Mouse (Mus musculus): Measurements from ENCODE around the gene Nphp4.
"Not testable (repeated sequence)": the region's sequence is repeated elsewhere in the genome, so short reads cannot be mapped to it uniquely, and the experiment has no call there.

Nphp4 gene

GRCm38 (mm10) chr4:152478224-152478567, 1.7 kb downstream of the Nphp4 start:
- no peak for DNase-seq (ENCODE audit: low read depth, low spot score)

GRCm38 (mm10) chr4:152480426-152480825, 3.9 kb downstream of the Nphp4 start:
- DNase-seq (ENCODE audit: low read depth, low spot score), result no peak

DNA sequence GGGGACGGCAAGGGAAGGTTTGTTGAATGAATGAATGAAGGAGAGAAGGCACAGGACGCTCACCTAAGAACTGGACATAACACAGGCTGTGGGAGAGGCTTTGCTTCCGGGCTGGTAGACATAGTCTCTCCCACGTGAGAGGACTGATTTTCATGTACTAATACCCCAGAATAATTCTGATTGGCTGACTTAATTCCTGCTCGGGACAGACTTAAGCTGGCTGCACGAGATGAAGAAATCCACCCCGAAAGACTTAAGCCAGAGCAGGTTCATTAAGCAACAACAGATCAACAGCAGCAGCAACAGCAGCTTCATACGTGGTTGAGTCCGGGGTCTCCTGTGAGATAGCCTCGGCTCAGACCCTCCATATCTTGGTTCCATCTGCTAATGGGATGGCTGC, 11.5 kb downstream of the Nphp4 start:
- no peak for DNase-seq (ENCODE audit: low read depth, low spot score)

GRCm38 (mm10) chr4:152490311-152490710, 13.8 kb downstream of the Nphp4 start:
- no peak for DNase-seq (ENCODE audit: low read depth, low spot score)

GRCm38 (mm10) chr4:152491250-152491899, 14.9 kb downstream of the Nphp4 start:
- no peak for DNase-seq (ENCODE audit: low read depth, low spot score)

GRCm38 (mm10) chr4:152494360-152494879, 17.9 kb downstream of the Nphp4 start:
- no peak for DNase-seq (ENCODE audit: low read depth, low spot score)

DNA sequence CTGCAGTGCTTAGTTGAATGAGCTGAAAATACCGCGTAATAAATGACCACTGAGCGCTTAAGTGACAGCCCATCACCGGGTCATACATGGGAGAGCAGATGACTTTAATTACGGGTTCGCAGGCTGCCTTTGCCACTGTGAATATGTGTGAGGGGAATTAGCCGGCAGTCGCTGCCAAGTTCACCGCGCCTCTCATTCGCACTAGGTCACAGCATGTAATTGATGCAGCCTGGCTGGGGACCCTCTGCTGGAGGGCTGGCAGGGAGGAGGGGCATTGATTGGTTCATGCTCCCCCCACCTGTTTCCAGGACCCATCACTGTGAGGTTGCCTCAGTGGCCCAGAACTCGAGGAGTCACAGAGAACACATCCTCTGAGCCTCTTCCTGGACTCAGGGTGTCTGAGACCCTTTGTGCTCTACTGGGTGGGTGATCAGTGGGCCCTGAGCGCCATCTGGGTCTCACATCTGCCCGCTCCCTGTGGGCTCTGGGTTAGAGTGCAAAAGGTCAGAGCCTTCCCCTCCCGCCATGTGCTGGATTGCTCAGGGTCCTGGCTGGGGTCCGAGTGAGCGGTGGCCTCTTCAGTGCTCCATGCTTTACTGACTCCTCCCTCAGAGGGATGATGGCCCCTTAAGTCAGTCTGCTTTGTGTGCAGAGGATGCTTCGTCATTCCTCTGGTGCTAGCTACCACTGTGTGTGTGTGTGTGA, 35.9 kb downstream of the Nphp4 start:
- no peak for DNase-seq (ENCODE audit: low read depth, low spot score)

DNA sequence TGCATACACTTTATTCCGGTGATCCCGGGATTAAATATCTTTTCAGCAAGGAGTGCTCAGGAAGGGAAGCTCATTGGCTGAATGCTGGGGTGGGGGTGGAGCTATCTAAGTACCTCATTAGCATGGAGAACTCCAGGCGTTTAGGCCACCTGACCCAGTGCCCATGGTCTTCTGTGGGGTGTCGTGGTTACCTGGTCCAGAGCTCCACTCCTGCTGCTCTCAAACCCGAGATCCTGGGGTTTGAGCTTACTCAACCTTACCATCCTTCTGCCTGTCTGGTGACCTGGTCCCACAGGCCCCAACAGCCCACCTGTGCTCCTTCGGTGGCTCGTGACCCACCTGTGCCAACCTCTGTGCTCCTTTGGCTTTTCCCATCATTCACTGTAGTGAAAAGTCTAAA, 38.4 kb downstream of the Nphp4 start:
- DNase-seq (ENCODE audit: low read depth, low spot score), result no peak

GRCm38 (mm10) chr4:152519106-152519505, 42.6 kb downstream of the Nphp4 start:
- no peak for DNase-seq (ENCODE audit: low read depth, low spot score)

DNA sequence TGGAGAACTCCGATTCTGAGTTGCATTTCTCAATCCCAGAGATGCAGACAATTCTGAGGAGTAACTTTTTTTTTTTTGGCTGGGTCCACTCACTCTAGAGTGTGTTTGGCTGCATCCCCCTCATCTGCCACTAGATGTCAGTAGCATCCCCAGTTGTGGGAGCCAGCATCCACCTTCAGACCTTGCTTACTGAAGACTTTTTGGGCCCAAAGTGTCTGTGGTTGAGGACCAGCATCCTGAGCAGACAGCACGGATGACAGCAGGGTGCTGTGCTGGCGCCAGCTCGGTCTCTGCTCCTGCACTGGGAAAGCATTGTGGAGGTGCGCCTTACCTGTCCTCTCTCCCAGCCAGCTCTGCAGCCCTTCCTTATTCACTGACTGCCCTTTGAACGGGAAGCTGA, 43.6 kb downstream of the Nphp4 start:
- DNase-seq (ENCODE audit: low read depth, low spot score), result peak; percentile 29

DNA sequence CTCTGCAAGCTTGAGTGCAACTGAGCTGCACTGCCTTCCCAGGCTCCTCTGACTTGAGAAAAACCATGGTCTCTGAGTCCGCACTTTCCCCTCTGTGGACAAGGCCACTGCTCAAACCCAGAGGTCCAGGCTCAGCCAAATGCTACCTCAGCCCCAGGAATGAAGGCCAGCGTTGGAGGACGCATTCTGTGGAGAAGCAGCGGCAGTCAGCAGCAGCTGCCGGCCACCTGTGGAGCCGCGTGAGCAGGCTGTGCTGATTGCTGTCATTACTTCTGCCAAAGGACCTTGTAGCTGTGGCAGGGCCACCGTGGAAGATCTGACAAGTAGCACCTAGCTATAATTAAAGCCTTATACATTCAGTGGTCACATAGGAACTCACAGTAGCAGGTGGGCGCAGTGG, 56.4 kb downstream of the Nphp4 start:
- DNase-seq (ENCODE audit: low read depth, low spot score), result no peak

DNA sequence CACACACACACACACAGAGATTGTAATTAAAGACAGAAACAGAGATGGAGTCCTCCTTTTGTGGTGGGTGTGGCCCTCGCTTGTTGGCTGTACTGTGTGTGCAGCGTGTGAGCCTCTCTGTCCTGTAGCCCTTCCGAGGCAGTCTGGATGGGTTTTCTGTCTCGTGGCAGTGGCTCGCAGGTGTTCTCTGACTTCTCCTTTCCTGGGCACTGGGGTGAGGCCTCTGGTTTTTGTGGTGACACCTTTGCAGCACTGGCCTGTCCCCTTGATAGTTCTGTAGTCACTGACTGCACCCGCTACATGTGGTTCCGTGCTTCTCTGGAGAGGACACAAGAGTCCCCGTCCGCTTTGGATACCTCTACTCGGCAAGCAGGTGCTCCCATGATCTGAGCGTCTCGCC, 63.2 kb downstream of the Nphp4 start:
- DNase-seq (ENCODE audit: low read depth, low spot score), result no peak

GRCm38 (mm10) chr4:152541172-152541571, 64.7 kb downstream of the Nphp4 start:
- no peak for DNase-seq (ENCODE audit: low read depth, low spot score)

- DNase-seq (ENCODE audit: low read depth, low spot score), result no peak
Measured at GRCm38 (mm10) chr4:152542447-152542846, 65.9 kb downstream of the Nphp4 start.

DNA sequence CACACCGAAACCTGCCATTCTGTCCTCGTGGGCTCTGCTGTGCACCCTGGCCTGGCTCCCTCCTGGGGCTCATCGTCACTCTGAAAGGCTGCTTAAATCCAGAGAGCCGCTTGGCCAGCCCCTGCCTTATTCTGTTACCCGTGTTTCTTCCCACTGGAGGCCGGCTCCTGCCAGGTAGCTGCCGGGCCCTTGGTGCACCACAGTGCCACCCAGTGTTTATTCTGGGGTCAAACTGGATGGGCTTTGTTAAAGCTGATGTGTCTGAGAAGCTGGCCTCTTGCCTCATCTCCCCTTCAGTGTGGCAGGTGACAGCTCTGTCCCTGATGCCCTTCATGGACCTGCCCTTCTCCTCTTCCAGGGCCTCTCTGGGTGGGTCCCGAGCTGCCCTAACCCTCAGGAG, 70.0 kb downstream of the Nphp4 start:
- no peak for DNase-seq (ENCODE audit: low read depth, low spot score)

DNA sequence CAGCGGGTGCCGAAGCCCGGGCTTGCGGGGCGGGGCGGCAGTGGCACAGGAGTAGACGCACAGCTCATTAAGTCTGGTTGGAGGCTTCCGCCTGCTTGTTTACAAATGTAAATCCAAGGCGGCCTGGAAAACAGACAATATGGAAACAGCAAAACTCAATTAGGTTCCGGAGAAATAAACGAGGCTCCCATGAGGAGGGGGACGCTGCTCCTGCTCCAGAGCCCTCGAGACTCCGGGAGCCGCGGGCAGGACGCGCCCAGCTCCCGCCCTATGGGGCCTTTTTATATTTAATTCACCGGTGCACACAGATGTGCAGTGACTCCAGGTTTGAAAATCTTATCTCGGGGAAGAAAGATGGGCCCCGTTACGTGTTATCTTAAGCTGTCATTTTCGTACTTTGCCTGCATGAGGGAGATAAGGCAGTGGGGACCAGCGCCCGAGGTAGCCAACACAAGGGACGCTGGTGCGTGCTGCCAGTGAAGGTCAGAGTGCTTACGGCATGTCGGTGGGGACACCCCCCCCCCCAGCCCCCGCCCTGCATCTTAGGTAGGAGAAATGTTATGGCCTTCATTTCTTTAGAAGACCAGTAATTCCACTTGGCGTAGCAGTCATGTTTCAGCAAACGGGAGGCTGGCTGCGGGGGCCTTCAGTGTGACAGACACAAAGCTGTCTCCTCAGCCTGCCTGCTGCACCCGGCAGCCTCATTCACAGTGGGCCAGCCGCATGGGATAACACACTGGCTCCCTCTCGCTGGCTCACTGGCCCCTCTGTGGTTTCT, 71.6 kb downstream of the Nphp4 start:
- peak; percentile 19 for DNase-seq (ENCODE audit: low read depth, low spot score)

DNA sequence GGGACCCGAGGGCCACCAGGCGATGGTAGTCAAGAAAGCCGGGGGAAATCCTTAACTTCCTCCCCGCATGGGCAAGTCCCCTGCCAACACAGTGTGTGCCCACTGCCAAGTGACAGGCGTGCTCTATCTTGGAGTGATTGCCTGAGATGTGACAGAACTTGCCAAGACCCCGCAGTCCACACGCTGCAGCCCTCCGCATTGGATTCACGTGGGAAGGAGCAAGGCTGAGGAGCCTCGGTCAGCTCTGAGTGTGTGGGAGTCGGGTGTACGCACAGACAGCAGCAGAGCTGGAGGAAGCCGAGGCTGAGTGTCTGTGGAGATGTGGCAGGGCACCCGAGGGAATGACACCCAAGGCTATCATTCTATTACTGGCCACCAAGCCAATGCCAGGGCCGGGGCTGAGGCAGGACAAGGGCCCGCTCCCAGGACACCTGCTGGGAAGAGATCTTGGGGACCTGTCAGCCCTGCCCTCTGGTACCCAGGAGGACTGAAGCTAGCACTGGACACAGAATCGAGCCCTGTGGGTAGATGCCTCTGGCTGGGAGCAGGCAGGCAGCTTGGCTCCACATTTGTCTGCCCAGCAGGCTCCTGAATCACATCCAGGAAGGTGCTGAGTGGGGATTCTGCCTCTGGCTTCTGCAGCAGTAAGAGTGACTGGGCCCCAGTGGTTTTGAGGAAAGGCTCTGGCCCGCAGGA, 73.1 kb downstream of the Nphp4 start:
- peak; percentile 28 for DNase-seq (ENCODE audit: low read depth, low spot score)

DNA sequence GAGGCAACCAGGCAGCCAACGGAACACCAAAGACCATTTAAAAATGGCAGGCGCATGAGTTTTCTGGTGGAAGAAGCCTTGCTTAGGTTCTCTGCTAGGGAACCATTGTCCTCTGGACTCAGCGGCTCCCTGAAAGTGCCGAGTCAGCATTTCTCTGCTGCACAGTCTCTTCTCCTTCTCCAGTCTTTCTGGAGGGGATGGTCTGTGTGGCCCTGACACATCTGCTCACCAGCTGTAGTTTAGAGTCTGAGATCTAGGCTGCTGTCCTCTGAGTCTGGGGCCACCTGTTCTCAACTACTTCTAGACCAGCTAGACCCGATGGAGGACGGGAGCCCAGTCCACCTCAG, 73.7 kb downstream of the Nphp4 start:
- DNase-seq (ENCODE audit: low read depth, low spot score), result no peak

DNA sequence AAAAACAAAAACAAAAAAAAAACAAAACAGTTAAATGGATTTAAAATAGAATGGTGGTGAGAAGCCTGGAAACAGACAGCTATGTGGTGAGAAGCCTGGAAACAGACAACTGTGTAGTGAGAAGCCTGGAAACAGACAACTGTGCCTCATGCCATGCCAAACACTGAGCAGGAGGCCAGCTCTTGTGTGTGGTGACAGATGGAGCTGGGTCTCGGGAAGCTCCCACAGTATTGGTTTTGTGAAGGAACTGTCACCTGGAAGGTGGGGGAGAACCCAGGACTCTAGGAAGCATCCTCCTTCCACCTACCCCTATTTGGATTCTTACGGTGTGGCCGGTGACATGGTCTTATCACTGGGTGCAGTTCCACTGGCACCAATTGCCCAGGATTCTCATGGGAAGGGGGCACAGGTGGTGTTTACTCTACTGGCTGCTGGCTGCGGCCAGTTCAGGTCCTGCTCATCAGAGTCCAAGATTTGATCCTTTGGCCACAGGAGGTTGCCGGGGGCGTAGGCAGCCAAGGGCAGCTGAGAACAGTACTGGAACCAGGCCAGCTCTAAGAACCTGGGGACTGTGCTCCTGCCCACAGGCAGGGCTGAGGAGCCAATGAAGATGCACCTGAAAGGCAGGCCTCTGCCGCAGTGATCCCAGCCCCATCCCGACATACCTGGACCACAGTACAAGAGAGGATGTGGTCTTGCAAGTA, 77.2 kb downstream of the Nphp4 start:
- no peak for DNase-seq (ENCODE audit: low read depth, low spot score)

- DNase-seq (ENCODE audit: low read depth, low spot score), result no peak
Measured at GRCm38 (mm10) chr4:152554421-152554820, 77.9 kb downstream of the Nphp4 start.

DNA sequence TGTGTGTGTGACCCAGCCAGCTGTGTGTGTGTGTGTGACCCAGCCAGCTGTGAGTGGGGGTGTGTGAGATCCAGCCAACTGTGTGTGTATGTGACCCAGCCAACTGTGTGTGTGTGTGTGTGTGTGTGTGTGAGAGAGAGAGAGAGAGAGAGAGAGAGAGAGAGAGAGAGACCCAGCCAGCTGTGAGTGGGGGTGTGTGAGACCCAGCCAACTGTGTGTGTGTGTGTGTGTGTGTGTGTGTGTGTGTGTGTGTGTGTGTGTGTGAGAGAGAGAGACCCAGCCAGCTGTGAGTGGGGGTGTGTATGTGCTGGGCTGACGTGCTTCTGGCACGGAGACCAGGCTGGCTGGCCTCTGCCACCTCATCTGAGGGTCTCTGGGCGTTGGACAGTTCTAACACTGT, 79.3 kb downstream of the Nphp4 start:
- DNase-seq (ENCODE audit: low read depth, low spot score), result not testable (repeated sequence)
